Mouse (Mus musculus) adrenal gland, postnatal 4 days (tissue): Measurements from ENCODE around the gene Laptm4a. TPM values are rescaled to one million over a fixed set of nuclear protein-coding genes. Genes with fewer than 3 reads are reported as not detected.
"Not testable (repeated sequence)": the region's sequence is repeated elsewhere in the genome, so short reads cannot be mapped to it uniquely, and the experiment has no call there.

Experiments used
- DNase-seq, 2 experiments: peaks; one replicate each; pipeline ENCODE4 v3.0.0; 2021 to 2022; ENCODE audit warnings: low spot score in 2 of 2, mixed read lengths in 2 of 2
- total RNA-seq, 2 experiments: library from RNA; stranded (reverse); gene quantifications; 2 replicates each; pipeline ENCODE4 v1.2.3; 2021

Laptm4a gene
- total RNA-seq, 2 experiments from 2014 or later, result 462 to 510 TPM

GRCm38 (mm10) chr12:8902479-8902878 lies 19.0 kb upstream of the Laptm4a start:
- DNase-seq, result no peak

GRCm38 (mm10) chr12:8912860-8913685 lies 8.4 kb upstream of the Laptm4a start:
- peak in 1 of 2 experiments; percentile 19 for DNase-seq

GRCm38 (mm10) chr12:8913701-8914340 lies 7.6 kb upstream of the Laptm4a start:
- no peak for DNase-seq

- DNase-seq, result no peak
Measured at GRCm38 (mm10) chr12:8916378-8916777, 5.1 kb upstream of the Laptm4a start.

GRCm38 (mm10) chr12:8919231-8919630 lies 2.2 kb upstream of the Laptm4a start:
- DNase-seq, result no peak

- DNase-seq, result no peak
Measured at GRCm38 (mm10) chr12:8920996-8921393, 469 bp upstream of the Laptm4a start.

DNA sequence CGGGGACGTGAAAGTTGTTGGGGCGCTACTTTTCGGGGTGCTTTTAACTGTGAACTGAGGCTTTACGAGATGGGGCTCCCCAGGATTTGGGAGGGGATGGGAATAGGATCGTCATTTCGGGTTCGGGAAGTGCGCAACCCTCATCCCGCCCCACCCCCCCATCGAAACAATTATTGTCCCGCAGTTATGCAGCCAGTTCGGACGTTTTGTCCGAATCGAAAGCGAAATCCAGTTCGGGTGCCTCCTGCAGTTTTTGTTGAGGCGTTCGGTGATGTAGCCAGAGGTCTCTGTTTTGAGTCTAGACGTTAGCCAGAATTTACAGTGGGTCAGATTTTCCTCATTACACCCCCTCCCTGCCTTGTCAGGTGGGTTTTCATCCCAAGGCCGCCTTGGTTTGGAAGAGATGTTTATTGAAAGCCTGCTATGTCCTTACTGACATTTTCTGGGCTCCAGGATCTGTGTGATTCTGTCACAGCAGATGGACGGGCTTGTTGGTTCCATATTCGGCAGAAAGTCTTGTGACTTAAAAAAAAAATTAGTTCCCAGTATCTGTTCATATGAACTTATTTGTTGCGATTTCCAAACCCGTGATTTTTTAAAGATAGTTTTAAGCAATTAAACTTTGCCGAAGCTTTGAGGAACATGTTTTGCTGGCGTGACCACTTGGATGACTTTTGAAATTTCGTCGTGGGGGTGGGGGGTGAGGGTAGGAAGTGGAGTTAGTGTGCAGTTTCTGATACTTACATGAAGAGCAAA lies 1.1 kb downstream of the Laptm4a start:
- DNase-seq, result no peak

DNA sequence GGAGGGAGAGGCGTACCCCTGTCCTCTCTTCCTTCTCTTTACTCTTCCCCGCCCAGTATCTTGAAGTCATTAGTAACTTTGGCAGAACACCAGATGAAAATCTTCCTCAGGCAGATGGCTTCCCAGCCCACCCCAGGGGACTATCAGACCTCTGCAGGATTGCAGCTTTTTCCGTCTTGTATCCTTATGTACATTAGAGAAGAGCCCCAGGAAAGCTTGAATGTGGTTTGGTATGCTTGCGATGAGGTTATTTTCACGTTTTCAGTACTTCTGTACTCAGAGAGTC lies 1.6 kb downstream of the Laptm4a start:
- no peak for DNase-seq

DNA sequence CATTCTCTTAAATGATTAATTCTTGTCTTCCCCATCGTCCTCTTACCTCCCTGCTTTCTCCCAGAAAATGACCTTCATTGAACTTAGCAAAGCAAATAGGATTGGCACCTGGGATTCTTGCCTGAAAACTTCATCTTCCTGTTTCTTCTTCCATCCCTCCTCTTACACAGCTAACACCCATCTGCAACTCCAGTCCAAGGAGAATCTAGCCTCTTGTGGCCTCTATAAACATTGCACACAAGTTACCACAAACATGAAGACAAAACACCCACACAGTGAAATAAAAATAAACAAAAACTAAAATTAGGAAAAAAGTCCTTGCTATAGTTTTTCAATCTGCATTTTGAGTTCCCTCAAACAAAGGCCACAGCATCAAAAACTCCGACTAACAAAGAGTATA lies 2.1 kb downstream of the Laptm4a start:
- DNase-seq, result no peak

GRCm38 (mm10) chr12:8927652-8928051 lies 6.2 kb downstream of the Laptm4a start:
- DNase-seq, result no peak

DNA sequence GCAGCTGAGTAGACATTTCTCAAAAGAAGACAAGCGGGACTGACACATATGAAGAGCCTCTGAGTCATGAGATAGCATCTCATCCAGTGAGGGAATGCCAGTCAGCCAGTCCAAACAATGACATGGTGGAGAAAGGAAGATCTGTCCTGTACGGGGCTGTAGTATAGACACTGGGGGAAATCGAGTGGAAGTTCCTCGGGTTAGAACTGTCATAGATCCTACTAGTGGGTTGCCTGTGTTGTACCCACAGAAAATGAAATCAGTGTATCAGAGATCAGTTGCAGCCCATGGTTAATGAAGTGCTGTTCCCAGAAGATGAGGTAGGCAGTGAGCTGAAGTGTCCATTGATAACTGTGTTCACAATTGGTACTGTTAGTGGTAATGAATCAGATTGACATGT lies 7.3 kb downstream of the Laptm4a start:
- DNase-seq, result no peak

DNA sequence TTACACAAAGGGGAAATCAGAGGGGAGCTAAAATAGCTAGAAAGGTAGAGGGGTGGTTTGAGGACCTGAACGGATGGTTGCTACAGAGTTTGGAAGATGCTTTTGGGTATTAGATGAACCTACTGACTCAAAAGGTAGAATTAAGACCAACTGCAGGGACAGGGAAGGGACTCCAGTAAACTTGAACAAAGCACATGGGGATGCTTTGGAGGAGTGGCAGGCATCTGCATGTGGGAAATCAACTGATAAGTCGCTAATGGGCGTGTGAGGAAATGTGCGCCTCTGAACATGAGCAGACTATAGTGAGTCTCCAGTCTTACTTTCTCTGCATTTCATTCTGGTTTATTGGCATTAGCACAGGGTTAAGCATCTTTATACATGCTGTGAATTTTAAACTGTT lies 9.6 kb downstream of the Laptm4a start:
- no peak for DNase-seq

DNA sequence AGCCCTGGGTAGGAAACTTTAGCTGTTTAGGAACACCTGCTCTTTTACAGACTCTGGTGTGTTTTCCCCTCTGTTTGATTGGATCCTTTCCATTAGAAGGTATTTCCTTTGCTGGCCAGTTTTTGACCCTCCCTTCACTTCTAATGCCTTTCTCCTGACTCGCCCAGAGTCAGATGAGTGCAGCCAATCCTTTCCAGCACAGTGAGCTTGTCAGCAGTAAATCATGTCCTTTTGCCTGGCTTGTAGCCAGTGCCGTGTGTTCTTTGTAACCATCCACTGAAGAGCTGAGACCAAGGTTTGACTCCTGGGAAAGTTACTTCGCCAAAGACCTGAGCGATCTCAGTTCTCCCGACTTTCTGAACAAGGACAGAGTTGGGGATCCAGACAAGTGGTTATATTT lies 13.9 kb downstream of the Laptm4a start:
- DNase-seq, result no peak

DNA sequence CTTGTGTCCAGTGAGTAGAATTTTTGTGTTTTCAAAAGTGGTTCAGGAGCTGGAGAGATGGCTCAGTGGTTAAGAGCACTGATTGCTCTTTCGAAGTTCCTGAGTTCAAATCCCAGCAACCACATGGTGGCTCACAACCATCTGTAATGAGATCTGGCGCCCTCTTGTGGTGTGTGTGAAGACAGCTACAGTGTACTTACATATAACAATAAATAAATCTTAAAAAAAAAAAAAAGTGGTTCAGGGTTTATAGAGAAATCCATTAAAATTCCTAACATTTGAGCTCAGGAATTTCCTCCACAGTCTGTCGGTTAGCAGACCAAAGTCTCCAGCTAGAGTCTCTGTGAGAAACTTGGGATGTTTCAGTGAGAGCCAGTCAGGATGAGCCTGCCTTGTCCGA lies 14.7 kb downstream of the Laptm4a start:
- not testable (repeated sequence) for DNase-seq

GRCm38 (mm10) chr12:8939490-8939889 lies 18.0 kb downstream of the Laptm4a start:
- no peak for DNase-seq

GRCm38 (mm10) chr12:8940011-8941005 lies 18.8 kb downstream of the Laptm4a start:
- DNase-seq, result no peak

GRCm38 (mm10) chr12:8941131-8941615 lies 19.7 kb downstream of the Laptm4a start:
- DNase-seq, result no peak

GRCm38 (mm10) chr12:8941699-8942392 lies 20.4 kb downstream of the Laptm4a start:
- DNase-seq, result no peak

DNA sequence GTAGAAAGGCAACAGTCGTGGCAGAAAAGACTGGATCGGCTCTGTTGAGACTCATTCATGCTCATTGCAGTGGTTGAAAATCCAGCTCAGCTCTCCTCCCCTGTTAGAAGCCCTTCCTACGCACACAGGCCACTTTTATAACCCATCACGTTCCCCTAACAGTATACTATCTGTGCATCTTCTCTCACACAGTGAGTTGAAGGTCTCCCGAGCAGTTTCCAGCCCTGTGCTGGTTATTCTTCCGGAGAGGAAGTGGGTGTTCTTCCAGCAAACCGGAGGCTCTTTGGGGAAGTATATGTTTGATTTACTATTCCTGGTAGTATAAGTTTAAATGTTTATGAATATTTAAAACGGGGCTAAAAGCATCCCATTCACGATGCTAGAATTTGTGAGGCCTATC lies 25.7 kb downstream of the Laptm4a start:
- DNase-seq, result no peak
